Mouse (Mus musculus) embryonic facial prominence, embryonic 15.5 days (tissue): ENCODE results near the gene Kalrn. TPM values are rescaled to one million over a fixed set of nuclear protein-coding genes. Genes with fewer than 3 reads are reported as not detected.
A peak's percentile ranks its signal among the peaks of the same experiment; 100 is the strongest.

Experiments used
- ATAC-seq: fragments of 200-750 bp; cut with Nextera tagmentation; 2 replicates; pipeline ENCODE4 v1.8.0; 2017; ENCODE audit warnings: low read depth, moderate TSS enrichment; ENCODE audit not compliant: insufficient number of reproducible peaks, low FRiP score, low TSS enrichment
- H3K27ac ChIP-seq: fragments of 300-500 bp; sonication (generic); replicated peaks from 2 replicates; pipeline ENCODE4 v1.5.1; 2015; ENCODE audit warnings: mild to moderate bottlenecking, inconsistent platforms
- H3K27me3 ChIP-seq: fragments of 300-500 bp; sonication (generic); 2 replicates; pipeline ENCODE4 v1.6.1; 2015; ENCODE audit warnings: inconsistent platforms
- H3K36me3 ChIP-seq: fragments of 300-500 bp; sonication (generic); 2 replicates; pipeline ENCODE4 v1.6.1; 2015; ENCODE audit warnings: mild to moderate bottlenecking, inconsistent platforms
- H3K4me1 ChIP-seq: fragments of 300-500 bp; sonication (generic); 2 replicates; pipeline ENCODE4 v1.6.1; 2015; ENCODE audit warnings: inconsistent platforms
- H3K4me2 ChIP-seq: fragments of 300-500 bp; sonication (generic); replicated peaks from 2 replicates; pipeline ENCODE4 v1.6.1; 2015; ENCODE audit warnings: mild to moderate bottlenecking, inconsistent platforms
- H3K4me3 ChIP-seq: fragments of 300-500 bp; sonication (generic); replicated peaks from 2 replicates; pipeline ENCODE4 v1.5.1; 2015; ENCODE audit warnings: mild to moderate bottlenecking, inconsistent platforms
- H3K9ac ChIP-seq: fragments of 300-500 bp; sonication (generic); 2 replicates; pipeline ENCODE4 v1.6.1; 2015; ENCODE audit warnings: inconsistent platforms
- H3K9me3 ChIP-seq: fragments of 300-500 bp; sonication (generic); replicated peaks from 2 replicates; pipeline ENCODE4 v1.6.1; 2016; ENCODE audit warnings: inconsistent platforms
- WGBS: fragments of 180-500 bp; shearing (Covaris S2); methylation state at CpG from one replicate; pipeline ENCODE4 v1.1.7; 2015; 5-methylcytosine and 5-hydroxymethylcytosine counted together
- polyA plus RNA-seq: library from polyadenylated mRNA; unstranded; fragments of >200 nt; fragmentation: Nextera tagmentation; extraction: Ambion mirVana; gene quantifications from 2 replicates; pipeline ENCODE4 v1.2.1, GENCODE M21; 2015

The Kalrn gene
- polyA plus RNA-seq, 1 experiment from 2014 or later, result 14.3 TPM

DNA sequence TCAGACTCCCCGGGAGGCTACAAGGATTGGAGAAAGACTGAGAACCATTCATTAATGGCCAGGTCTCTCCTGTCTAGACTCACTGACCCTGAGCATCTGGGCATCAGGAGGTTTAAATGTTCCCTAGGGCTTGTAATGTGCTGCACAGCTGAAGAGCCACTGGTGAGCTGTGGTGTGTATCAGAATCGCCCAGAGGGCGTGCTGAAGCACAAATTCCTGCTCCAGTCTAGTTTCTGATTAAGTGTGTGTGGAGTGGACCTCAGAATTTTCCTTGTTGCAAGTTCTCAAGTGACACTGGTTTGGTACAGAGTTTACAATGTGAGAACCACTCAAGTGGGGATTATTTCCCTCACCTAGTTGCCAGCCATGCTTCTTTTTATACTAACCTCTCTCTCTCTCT lies 473.5 kb downstream of the Kalrn start:
- 67% methylated on average over 3 of the region's 3 CpGs for WGBS

DNA sequence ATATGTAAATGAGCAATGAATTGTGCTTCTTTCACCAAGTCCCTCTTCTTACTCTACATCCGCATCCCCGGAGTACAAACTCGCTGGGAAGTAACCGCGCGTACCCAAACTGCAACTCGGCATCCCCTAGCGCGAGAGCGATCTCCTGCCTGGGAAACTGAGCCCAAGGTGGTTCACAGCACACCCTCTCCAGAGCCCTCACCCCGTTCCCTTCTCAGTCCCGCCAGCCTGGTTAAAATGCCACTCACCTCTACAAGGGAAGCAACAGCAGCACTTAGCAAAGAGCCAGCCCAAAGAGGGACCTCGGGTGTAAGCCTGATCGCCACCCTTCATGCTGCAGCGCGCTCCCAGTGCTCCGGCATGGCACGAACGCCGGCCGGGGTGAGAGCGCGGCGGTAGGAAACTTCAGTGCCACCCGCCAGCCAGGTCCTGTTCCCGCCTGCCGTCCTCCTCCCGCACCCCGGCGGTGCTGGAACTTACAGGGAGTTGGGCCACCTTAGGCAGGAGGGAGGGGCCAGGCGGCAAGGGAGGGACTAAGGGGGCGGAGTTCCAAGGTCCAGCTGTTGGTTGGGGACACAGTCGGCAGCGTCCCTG lies 477.7 kb downstream of the Kalrn start:
- H3K9me3 ChIP-seq, result no peaks in the 10 kb centered on the region
- ATAC-seq, result peak; percentile 72; the same call in 1 of the 2 replicates
- whole genome bisulfite sequencing, result under 1% methylated on average over 34 of the region's 34 CpGs
- peak overlapping the region; percentile 42 for H3K9ac ChIP-seq
- peak overlapping the region; percentile 55 for H3K27ac ChIP-seq
- no peaks in the 10 kb centered on the region for H3K36me3 ChIP-seq
- H3K4me2 ChIP-seq, result peak overlapping the region; percentile 91
- H3K4me3 ChIP-seq, result peak overlapping the region; percentile 59
- H3K4me1 ChIP-seq, result peaks cover 25% of the 10 kb centered on the region
- H3K27me3 ChIP-seq, result no peaks in the 10 kb centered on the region

More for the DNA sequence above, 473.5 kb downstream of the Kalrn start:
- ATAC-seq, result no peak
- no peaks in the 10 kb centered on the region for H3K27me3 ChIP-seq
- H3K36me3 ChIP-seq, result no peaks in the 10 kb centered on the region
- no peak overlapping the region for H3K9ac ChIP-seq
- H3K27ac ChIP-seq, result no peak overlapping the region
- no peak overlapping the region for H3K4me2 ChIP-seq
- no peaks in the 10 kb centered on the region for H3K9me3 ChIP-seq
- peaks cover 12% of the 10 kb centered on the region; the same call in 1 of the 2 replicates for H3K4me1 ChIP-seq
- no peak overlapping the region for H3K4me3 ChIP-seq

DNA sequence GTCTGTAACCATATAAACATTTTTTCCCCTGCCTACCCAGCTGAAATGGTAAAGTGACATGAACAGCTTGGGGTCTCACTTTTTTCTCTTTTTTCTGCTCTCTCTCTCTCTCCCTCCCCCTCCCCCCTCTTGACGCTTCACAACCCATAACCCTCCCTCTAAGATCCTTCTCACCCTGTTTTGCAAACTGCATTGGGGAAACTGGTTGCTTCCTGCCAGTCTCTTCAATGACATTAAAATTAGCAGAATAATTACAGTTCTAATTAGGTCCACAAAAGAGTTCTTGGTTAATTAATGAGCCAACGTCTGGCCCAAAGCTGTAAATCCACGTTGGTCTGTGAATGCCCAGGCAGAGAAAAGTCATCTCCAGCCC lies 478.3 kb downstream of the Kalrn start:
- WGBS, result under 1% methylated on average over 3 of the region's 3 CpGs
- Histone ChIP-seq H3K4me2 (peak overlapping the region; percentile 91), H3K27ac (peak overlapping the region; percentile 55; the same call in 1 of the 2 replicates), H3K9ac (peak overlapping the region; percentile 16; the same call in 1 of the 2 replicates), H3K36me3 (no peaks in the 10 kb centered on the region), H3K27me3 (no peaks in the 10 kb centered on the region), H3K9me3 (no peaks in the 10 kb centered on the region), H3K4me1 (peaks cover 25% of the 10 kb centered on the region), H3K4me3 (peak overlapping the region; percentile 59)
- ATAC-seq, result no peak

DNA sequence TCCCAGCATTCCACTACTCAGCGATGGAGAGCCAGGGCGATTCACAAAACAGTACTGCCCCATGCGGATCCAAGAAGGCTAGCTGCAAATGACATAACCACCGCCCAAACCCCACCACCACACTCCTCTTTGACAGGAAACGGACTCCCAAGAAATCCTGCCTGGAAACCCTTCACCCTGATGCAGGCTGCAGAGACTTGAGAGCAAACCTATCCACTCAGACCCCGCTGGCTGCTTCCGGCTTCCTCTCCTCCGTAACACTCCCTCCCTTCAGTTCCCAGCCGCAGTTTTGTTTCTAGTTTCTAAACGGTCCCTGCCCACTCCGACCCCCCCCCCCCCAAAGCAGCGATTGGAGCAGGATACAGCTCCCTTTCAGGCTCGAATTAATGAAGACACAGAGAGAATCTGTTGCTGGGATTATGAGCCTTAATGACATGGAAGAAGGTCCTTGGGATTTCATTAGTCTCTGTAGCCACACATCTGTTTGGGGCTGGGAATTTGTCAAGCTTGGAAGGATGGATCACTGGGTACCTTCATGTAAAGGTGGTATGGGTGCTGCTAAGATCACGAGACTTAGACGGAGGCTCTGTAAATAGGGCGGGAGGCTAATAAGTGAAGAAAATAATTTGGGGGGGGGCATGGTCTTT lies 478.8 kb downstream of the Kalrn start:
- Histone ChIP-seq H3K9me3 (no peaks in the 10 kb centered on the region), H3K4me3 (peak overlapping the region; percentile 59), H3K27me3 (no peaks in the 10 kb centered on the region), H3K36me3 (no peaks in the 10 kb centered on the region), H3K4me1 (peaks cover 25% of the 10 kb centered on the region), H3K27ac (peak overlapping the region; percentile 48; the same call in 1 of the 2 replicates), H3K4me2 (peak overlapping the region; percentile 91), H3K9ac (peak overlapping the region; percentile 16; the same call in 1 of the 2 replicates)
- WGBS, result under 1% methylated on average over 16 of the region's 16 CpGs
- peak; percentile 61 for ATAC-seq

DNA sequence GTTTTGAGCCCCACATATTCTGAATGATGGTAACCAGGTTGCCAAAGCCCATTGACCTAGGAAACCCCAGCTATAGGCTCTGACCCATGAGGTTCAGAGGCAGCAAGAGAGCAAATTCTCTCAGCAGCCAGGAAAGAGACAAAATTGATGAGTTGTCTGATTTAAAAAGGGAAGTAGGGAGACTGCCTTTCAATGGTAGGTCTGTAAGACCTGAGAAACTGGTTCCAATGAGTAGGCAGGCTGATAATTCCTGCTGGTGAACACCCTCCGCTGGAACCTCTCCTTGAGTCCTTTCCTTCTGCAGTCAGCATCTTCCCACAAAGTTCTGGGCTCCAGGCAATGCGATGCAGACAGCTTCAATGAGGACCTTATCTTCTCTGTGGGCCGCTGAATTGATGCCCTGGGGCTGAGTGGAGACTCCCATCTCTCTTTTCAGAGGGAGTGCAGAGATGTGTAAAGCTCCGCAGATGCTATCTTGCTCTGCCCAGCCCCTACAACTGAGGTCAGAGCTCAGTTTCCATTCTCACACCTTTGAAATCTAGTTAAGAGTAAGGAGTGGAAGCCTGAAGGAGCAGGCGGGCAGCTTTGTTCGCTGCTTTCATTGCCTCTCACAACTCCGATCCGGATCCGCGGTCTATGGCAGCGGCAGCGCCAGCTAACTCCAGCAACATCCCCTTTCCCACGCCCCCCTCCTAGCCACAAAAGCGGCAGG lies 479.4 kb downstream of the Kalrn start:
- Histone ChIP-seq H3K4me2 (peak overlapping the region; percentile 91), H3K4me3 (peak overlapping the region; percentile 59), H3K4me1 (peaks cover 25% of the 10 kb centered on the region), H3K27ac (peak overlapping the region; percentile 48; the same call in 1 of the 2 replicates), H3K36me3 (no peaks in the 10 kb centered on the region), H3K9ac (no peak overlapping the region), H3K9me3 (no peaks in the 10 kb centered on the region), H3K27me3 (no peaks in the 10 kb centered on the region)
- 5% methylated on average over 14 of the region's 14 CpGs for WGBS
- ATAC-seq, result no peak

DNA sequence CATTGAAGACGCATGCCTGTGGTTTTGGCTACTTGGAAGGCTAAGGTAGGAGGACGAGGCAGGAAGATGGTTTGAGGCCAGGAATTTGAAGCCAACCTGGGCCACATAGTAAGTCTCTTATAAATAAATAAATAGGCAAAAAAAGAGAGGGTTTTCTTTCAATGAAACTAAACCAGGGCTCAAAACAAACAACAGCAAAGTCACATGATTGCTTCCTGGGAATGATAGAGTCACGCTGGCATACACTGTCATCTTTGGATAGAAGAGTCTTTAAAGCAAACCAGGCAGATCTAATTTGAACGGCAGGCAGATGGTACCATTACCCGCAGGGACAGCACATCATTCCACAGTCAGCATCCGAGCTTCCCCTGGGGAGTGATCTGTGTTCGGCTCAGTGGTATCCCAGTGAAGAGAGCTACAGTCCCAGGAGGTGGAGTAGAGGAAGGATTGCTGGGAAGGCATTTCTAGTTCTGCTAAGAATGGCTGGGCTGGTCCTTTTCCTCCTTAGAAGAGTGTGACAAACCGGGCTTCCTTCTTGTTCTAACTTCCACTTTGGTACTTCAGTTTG lies 483.7 kb downstream of the Kalrn start:
- peaks cover 19% of the 10 kb centered on the region for H3K4me1 ChIP-seq
- WGBS, result 37% methylated on average over 8 of the region's 8 CpGs
- no peaks in the 10 kb centered on the region for H3K9me3 ChIP-seq
- no peak overlapping the region for H3K27ac ChIP-seq
- no peak overlapping the region for H3K4me3 ChIP-seq
- no peak for ATAC-seq
- no peak overlapping the region for H3K9ac ChIP-seq
- no peaks in the 10 kb centered on the region for H3K27me3 ChIP-seq
- H3K4me2 ChIP-seq, result no peak overlapping the region
- H3K36me3 ChIP-seq, result no peaks in the 10 kb centered on the region

DNA sequence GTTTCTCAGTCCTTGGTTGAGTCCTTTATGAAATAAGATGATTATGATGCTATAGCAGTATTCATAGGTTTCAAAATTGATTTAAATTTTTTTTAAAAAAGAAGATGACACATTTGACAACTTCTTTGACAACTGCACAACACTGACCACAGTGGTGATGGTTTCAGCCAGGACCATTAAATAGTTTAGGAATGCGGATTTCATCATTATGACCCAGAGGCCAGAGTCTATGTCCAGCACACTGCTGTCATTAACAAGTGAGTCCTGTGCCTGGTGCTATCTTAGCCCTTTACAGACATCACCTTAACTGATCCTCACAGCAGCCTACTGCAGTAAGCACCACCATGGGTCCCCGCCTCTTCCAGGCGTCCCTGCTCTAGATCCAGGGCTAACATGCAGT lies 484.3 kb downstream of the Kalrn start:
- WGBS, result 75% methylated on average over 3 of the region's 3 CpGs
- H3K27ac ChIP-seq, result no peak overlapping the region
- H3K4me3 ChIP-seq, result no peak overlapping the region
- no peak overlapping the region for H3K9ac ChIP-seq
- no peak overlapping the region for H3K4me2 ChIP-seq
- H3K36me3 ChIP-seq, result no peaks in the 10 kb centered on the region
- no peak for ATAC-seq
- H3K9me3 ChIP-seq, result no peaks in the 10 kb centered on the region
- no peaks in the 10 kb centered on the region for H3K27me3 ChIP-seq
- H3K4me1 ChIP-seq, result peaks cover 13% of the 10 kb centered on the region; the same call in 1 of the 2 replicates

DNA sequence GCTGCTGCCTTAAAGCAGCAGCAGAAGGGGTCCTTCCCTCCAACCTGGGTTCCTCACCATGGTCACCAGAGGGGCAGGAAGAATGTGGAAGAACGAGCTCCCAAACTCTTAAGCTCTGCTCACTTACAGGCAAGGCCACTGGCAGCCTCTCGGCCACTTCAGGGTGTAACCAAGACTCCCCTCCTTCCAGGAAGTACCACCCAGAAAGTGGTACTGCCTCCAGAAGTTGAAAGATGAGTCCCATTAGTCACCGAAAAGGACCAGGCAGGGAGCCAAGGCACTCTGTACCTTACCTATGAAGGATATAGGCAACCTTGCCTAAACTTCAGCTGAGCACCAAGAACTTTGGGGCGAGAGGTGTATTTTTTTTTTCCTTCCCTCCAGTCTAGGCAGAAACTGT lies 485.0 kb downstream of the Kalrn start:
- ATAC-seq, result no peak
- Histone ChIP-seq H3K36me3 (no peaks in the 10 kb centered on the region), H3K27ac (no peak overlapping the region), H3K9me3 (no peaks in the 10 kb centered on the region), H3K27me3 (no peaks in the 10 kb centered on the region), H3K4me1 (peaks cover 8% of the 10 kb centered on the region; the same call in 1 of the 2 replicates), H3K4me3 (no peak overlapping the region), H3K9ac (no peak overlapping the region), H3K4me2 (no peak overlapping the region)
- 44% methylated on average over 4 of the region's 4 CpGs for WGBS

DNA sequence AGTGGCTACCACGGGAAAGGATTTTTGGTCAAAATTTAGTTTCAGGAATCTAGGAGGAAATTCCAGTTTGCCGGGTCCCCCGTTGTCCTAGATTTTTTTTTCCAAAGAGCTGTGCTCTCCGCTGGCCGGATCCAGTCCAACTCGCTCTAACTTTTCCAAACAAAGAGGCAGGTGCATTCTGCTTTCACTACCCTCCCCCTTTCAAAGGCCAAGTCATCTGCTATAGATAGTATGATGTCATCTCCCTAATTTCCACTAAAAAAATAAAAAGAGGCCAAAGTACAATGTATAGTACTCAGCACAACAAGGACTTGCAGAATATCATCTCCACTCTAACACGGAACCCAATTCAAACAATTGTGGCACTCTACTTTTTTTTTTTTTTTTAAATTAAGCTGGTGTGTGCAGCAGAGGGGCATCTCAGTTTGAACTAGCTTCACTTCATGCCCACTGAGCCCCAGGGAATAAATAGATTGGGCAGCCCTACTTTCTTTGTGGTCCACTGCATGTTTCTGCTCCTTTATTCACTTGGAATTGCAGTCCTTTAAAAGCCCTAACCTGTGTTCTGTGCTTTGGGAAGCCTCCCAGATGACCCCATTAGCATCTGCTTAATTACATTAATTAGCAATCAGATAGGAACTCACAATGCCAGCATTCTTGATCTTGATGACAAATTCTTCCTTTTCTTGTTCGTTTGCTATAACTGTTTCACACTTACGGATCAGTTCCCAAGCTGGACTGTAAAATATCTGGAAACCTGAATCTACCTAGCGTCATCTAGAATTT lies 489.0 kb downstream of the Kalrn start:
- no peak for ATAC-seq
- Histone ChIP-seq H3K4me2 (no peak overlapping the region), H3K4me1 (peaks cover 40% of the 10 kb centered on the region), H3K36me3 (no peaks in the 10 kb centered on the region), H3K9me3 (no peaks in the 10 kb centered on the region), H3K27me3 (no peaks in the 10 kb centered on the region), H3K4me3 (no peak overlapping the region), H3K9ac (no peak overlapping the region), H3K27ac (no peak overlapping the region)
- 77% methylated on average over 10 of the region's 10 CpGs for WGBS

DNA sequence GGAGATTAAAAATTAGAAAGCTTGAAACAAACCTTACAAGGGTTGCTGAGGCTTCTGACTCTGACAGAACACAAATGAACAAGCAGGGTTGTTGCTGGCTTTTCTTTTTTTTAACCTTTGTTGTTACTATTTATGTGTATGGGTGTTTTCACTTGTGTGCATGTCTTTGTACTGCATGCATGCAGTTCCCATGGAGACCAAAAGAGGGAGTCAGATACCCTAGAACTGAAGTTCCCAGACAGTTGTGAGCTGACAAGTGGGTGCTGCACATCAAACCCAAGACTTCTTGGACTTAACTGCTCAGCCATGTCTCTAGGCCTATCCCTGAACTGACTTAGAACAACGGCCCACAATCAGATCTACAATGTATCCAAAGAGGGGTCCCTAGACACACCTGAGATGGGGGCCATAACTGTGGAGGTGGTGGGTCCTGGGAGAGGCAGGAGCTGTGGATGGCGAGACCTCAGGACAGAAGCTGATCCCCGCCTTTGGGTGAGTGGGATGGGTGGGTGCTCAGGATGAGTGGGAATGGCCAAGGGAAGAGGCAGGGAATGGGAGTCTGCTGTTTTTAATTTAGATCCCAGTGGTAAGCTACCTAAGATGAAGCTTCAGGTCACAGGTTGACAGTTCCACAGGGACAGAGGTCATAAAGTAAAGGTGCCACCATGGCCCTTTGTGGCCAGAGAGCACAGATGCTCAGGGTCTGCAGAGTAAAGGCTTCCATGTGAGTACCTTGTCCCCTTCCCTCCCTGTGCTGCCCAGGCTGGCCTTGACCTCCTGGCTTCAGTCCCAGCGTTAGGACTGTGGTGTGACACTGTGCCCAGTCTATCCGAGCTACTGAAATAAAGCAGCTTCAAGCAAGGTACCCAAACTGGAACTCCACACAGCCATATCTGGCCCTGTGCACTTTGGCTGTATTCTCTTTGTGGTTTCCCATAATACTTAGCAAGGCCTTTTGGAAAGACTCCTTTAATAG lies 490.6 kb downstream of the Kalrn start:
- Histone ChIP-seq H3K36me3 (no peaks in the 10 kb centered on the region), H3K4me2 (no peak overlapping the region), H3K27me3 (no peaks in the 10 kb centered on the region), H3K4me1 (peaks cover 42% of the 10 kb centered on the region), H3K4me3 (no peak overlapping the region), H3K27ac (peak overlapping the region; percentile 61; the same call in 1 of the 2 replicates), H3K9ac (no peak overlapping the region), H3K9me3 (no peaks in the 10 kb centered on the region)
- ATAC-seq, result no peak
- 79% methylated on average over 5 of the region's 5 CpGs for WGBS
